Mouse (Mus musculus) kidney, adult 18-20 months (tissue): ENCODE results near the gene Meis2.

Experiments
- DNase-seq: peaks from one replicate; pipeline ENCODE4 v3.0.0; 2021

Gene Meis2

GRCm38 (mm10) chr2:115890030-115890429, 175.6 kb downstream of the Meis2 start:
- no peak for DNase-seq

- DNase-seq = no peak
Observed at GRCm38 (mm10) chr2:115889212-115889611, 176.4 kb downstream of the Meis2 start.

- DNase-seq = no peak
Observed at GRCm38 (mm10) chr2:115888336-115889077, 177.1 kb downstream of the Meis2 start.

- DNase-seq = no peak
Observed at GRCm38 (mm10) chr2:115887631-115888030, 178.0 kb downstream of the Meis2 start.

GRCm38 (mm10) chr2:115884184-115884583, 181.5 kb downstream of the Meis2 start:
- DNase-seq = no peak

GRCm38 (mm10) chr2:115883520-115883919, 182.1 kb downstream of the Meis2 start:
- no peak for DNase-seq

GRCm38 (mm10) chr2:115875802-115876531, 189.7 kb downstream of the Meis2 start:
- DNase-seq = no peak

GRCm38 (mm10) chr2:115872851-115873250, 192.8 kb downstream of the Meis2 start:
- DNase-seq = peak; percentile 40

GRCm38 (mm10) chr2:115869966-115870365, 195.7 kb downstream of the Meis2 start:
- DNase-seq = no peak

GRCm38 (mm10) chr2:115860600-115861347, 204.9 kb downstream of the Meis2 start:
- DNase-seq = peak; percentile 49

GRCm38 (mm10) chr2:115860141-115860480, 205.5 kb downstream of the Meis2 start:
- peak; percentile 43 for DNase-seq

- peak; percentile 53 for DNase-seq
Observed at GRCm38 (mm10) chr2:115859371-115860140, 206.1 kb downstream of the Meis2 start.

GRCm38 (mm10) chr2:115858927-115859326, 206.7 kb downstream of the Meis2 start:
- DNase-seq = no peak

GRCm38 (mm10) chr2:115858246-115858645, 207.4 kb downstream of the Meis2 start:
- no peak for DNase-seq

GRCm38 (mm10) chr2:115857123-115858080, 208.2 kb downstream of the Meis2 start:
- DNase-seq = no peak

GRCm38 (mm10) chr2:115856401-115857073, 209.1 kb downstream of the Meis2 start:
- no peak for DNase-seq

- DNase-seq = peak; percentile 86
Observed at GRCm38 (mm10) chr2:115855511-115856400, 209.9 kb downstream of the Meis2 start.

- peak; percentile 36 for DNase-seq
Observed at GRCm38 (mm10) chr2:115854828-115855311, 210.8 kb downstream of the Meis2 start.

GRCm38 (mm10) chr2:115854007-115854827, 211.4 kb downstream of the Meis2 start:
- no peak for DNase-seq
